Mouse (Mus musculus): ENCODE measurements around the gene Csnk1e. TPM values are rescaled to one million over a fixed set of nuclear protein-coding genes. Genes with fewer than 3 reads are reported as not detected.

The Csnk1e gene
- polyA plus RNA-seq, 1 experiment from 2014 or later = 275 TPM

DNA sequence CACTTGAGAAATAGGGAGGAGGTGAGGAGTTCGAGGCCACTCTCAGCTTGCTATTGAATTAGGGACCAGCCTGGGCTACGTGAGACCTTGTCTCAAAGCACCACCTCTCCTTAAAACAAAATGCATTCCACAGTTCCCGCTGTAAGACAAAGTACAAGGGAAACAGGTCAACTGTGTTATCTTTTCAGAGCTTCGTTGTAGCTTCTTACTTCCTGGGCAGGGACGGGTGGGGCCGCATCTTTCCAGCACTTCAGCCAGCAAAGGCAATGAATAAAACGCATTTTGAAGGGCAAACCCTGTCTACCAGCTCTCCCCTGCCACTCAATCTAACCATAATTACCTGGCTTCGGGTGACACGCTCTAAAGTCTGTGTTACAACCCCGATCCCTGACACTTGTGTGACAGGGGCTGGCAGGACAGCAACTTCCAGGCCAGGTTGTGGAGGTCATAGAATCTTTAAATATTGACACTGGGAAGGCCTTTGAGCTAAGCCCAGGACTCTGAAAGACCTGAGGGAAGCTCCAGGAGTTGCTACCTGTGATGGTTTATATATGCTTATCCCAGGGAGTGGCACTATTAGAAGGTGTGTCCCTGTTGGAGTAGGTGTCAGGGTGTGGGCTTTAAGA, 38.8 kb downstream of the Csnk1e start:
- no peak overlapping the region for H3K9ac ChIP-seq
- H3K4me3 ChIP-seq = no peak overlapping the region
- peaks cover 54% of the 10 kb centered on the region for H3K36me3 ChIP-seq
- no peaks in the 10 kb centered on the region for H3K4me1 ChIP-seq (replicated peaks)
- no peak for ATAC-seq (ENCODE audit: low read depth)
- H3K27me3 ChIP-seq = no peaks in the 10 kb centered on the region
- no peaks in the 10 kb centered on the region for H3K9me3 ChIP-seq
- no peak overlapping the region for H3K27ac ChIP-seq (replicated peaks)
- H3K4me2 ChIP-seq = no peak overlapping the region
- 95% methylated on average over 10 of the region's 10 CpGs for WGBS

DNA sequence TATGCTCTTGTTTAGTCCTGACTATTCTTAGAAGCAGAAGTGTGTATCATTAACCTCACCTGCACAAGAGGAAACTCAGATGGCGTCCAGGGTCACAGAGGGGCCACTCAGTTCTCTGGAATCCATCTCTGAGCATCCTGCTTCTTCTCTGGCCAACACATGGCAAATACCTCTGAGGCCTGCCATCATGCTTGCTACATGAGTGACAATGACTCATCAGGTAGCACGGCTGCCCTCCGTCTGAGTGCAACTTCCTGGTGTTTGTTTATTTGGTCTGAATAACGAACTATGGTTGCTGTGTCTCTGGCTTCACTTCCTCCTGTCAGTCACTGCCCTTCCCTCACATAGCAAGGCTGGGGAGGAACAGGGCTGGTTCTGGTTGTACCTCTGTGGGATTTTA, 40.9 kb downstream of the Csnk1e start:
- no peak for ATAC-seq (ENCODE audit: low read depth)
- Histone ChIP-seq H3K9ac (no peak overlapping the region), H3K4me3 (no peak overlapping the region), H3K36me3 (peaks cover 33% of the 10 kb centered on the region), H3K27me3 (no peaks in the 10 kb centered on the region), H3K4me2 (no peak overlapping the region), H3K27ac (replicated peaks) (no peak overlapping the region), H3K9me3 (no peaks in the 10 kb centered on the region), H3K4me1 (replicated peaks) (no peaks in the 10 kb centered on the region)
- WGBS = 80% methylated on average over 4 of the region's 4 CpGs

DNA sequence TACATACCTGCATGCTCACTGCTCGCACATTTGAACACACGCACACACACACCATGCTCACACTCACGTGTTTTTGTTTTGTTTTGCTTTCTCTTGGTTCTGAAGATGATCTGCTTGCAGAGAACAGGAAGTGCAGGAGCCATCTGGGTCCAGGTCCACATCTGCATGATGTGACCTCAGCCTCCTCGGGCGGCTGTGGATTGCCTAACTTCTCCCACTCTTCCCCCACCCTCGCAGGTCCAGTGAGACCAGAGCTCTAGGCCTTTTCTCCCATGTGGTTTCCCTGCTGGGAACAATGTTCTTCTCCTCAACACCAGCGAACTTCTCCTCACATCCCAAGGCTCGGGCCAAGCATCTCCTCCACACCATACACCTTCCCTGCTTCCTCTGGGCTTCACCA, 41.6 kb downstream of the Csnk1e start:
- no peak for ATAC-seq (ENCODE audit: low read depth)
- Histone ChIP-seq H3K9ac (no peak overlapping the region), H3K27ac (replicated peaks) (no peak overlapping the region), H3K4me1 (replicated peaks) (no peaks in the 10 kb centered on the region), H3K36me3 (peaks cover 26% of the 10 kb centered on the region), H3K27me3 (no peaks in the 10 kb centered on the region), H3K4me2 (no peak overlapping the region), H3K4me3 (no peak overlapping the region), H3K9me3 (no peaks in the 10 kb centered on the region)
- WGBS = 81% methylated on average over 8 of the region's 8 CpGs

DNA sequence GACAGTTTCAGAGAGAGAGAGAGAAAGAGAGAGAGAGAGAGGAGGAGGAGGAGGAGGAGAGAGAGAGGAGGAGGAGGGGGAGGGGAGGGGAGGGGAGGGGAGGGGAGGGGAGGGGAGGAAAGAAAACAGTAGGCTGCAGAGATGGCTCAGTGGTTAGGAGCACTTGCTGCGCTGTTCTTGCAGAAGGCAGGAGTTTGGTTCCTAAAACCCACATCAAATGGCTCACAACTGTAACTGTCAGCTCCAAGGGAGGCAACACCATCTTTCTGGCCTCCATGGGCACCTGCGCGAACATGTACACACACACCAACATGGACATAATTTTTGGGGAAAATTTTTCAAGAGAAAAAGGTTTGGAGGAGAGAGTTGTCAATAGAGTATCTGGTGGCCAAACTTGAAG, 42.2 kb downstream of the Csnk1e start:
- H3K27me3 ChIP-seq = no peaks in the 10 kb centered on the region
- no peak overlapping the region for H3K27ac ChIP-seq (replicated peaks)
- H3K4me1 ChIP-seq (replicated peaks) = no peaks in the 10 kb centered on the region
- H3K36me3 ChIP-seq = peaks cover 20% of the 10 kb centered on the region
- WGBS = 96% methylated on average over 3 of the region's 3 CpGs
- ATAC-seq (ENCODE audit: low read depth) = no peak
- H3K4me3 ChIP-seq = no peak overlapping the region
- H3K9me3 ChIP-seq = no peaks in the 10 kb centered on the region
- no peak overlapping the region for H3K9ac ChIP-seq
- H3K4me2 ChIP-seq = no peak overlapping the region

DNA sequence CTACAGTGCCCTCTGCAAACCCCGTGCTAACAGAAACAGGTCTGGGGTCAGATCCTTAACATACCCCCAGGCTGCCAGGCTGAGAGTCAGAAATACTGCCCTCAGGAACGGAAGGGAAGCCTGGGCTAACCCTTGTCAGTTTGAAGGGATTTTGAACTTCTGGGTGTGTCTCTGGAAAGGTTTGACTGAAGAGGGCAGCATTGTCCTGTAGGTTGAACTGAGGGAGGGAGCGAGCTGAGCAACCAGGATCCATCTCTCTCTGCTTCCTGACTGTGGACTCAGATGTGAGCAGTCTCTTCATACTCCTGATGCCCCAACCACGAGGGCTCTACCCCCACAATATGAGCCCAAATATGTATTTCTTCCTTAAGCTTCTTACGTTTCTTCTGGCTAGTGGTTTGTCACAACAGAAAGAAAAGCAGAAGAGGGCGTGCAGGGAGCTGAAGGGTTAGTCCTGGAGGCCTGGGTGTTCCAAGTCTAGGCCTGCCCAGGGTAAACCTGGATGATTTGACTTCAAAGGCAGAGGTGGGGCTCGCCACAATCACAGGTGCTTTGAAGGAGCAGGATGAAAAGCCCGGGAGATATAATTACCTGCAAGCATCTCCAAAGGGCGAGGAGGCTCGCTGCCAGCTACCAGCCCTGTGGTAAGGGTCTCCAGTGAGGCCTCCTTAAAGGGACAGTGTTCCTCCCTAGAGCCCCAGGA, 43.9 kb downstream of the Csnk1e start:
- 64% methylated on average over 10 of the region's 10 CpGs for WGBS

DNA sequence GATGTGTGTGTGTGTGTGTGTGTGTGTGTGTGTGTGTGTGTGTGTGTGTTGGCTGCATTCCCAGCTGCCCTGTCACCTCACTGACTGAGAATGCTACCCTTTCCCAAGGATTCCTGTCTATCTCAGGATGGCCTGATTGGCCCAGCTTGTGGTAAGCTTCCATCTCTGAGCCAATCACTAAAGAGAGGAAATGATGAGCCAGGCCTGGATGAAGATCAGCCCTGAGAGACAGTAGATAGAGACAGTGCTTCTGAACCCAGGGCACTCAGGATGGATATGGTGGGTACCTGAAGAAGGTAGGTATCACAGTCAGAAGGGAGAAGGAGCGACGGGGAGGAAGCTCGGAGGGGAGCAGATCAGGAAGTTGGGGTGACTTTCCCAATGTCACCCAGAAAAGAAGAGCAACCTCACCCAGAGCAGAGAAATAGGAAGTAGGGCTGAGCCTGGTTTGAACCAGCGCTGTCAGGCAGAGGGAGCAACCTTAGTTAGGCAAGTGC, 46.2 kb downstream of the Csnk1e start:
- Histone ChIP-seq H3K4me1 (replicated peaks) (peaks cover 2% of the 10 kb centered on the region; the same call in 1 of the 2 replicates), H3K27me3 (no peaks in the 10 kb centered on the region), H3K9me3 (no peaks in the 10 kb centered on the region), H3K36me3 (no peaks in the 10 kb centered on the region), H3K4me2 (no peak overlapping the region), H3K9ac (no peak overlapping the region), H3K4me3 (no peak overlapping the region), H3K27ac (replicated peaks) (no peak overlapping the region)
- WGBS = 88% methylated on average over 4 of the region's 4 CpGs
- ATAC-seq (ENCODE audit: low read depth) = no peak

More for the DNA sequence above, 43.9 kb downstream of the Csnk1e start:
- Histone ChIP-seq H3K9ac (no peak overlapping the region), H3K4me1 (replicated peaks) (no peaks in the 10 kb centered on the region), H3K4me2 (no peak overlapping the region), H3K27me3 (no peaks in the 10 kb centered on the region), H3K27ac (replicated peaks) (no peak overlapping the region), H3K4me3 (no peak overlapping the region), H3K36me3 (peaks cover 5% of the 10 kb centered on the region; the same call in 1 of the 2 replicates), H3K9me3 (no peaks in the 10 kb centered on the region)
- ATAC-seq (ENCODE audit: low read depth) = no peak

DNA sequence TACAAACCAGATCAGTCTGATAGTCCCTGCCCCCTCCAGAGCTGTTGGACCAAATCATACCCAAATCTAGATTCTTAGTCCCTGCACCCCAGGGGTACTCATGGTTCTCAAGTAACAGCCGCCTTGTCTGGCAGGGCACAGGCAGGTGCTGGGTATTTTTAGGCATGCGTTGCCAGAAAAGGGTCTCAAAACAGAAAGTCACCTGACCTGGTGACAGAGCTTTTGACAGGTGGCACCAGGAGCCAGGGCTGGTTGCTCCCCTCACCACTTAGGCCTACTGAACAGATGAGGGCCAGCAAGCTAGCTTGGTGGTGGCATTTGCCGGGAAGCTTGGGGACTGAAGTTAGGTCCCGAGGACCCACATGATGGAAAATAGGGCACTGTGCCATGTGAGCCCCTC, 48.8 kb downstream of the Csnk1e start:
- WGBS = 84% methylated on average over 4 of the region's 4 CpGs

DNA sequence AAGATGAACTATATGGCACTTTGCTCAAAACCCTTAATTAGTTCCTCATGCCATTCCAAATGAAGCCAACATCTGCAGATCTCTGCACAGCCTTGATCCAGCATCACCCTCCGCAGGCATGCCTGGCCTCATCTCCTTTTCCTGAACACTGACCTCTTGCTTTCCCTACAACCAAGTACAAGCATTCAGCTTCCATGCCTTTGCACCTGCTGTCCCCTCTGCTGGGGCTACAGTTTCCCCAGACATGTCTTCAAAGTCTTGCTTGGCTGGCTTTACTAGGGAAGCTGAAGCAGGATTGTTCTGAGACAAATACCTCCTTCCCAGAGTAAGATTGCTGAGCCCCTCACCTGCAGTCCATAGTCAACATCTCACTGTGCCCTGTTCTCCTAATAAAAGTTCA, 51.1 kb downstream of the Csnk1e start:
- Histone ChIP-seq H3K36me3 (no peaks in the 10 kb centered on the region), H3K4me1 (replicated peaks) (peaks cover 42% of the 10 kb centered on the region), H3K27me3 (no peaks in the 10 kb centered on the region), H3K27ac (replicated peaks) (no peak overlapping the region), H3K9me3 (no peaks in the 10 kb centered on the region), H3K4me3 (no peak overlapping the region), H3K9ac (no peak overlapping the region), H3K4me2 (no peak overlapping the region)
- WGBS = 59% methylated on average over 1 of the region's 1 CpGs
- no peak for ATAC-seq (ENCODE audit: low read depth)

More for the DNA sequence above, 48.8 kb downstream of the Csnk1e start:
- no peaks in the 10 kb centered on the region for H3K9me3 ChIP-seq
- H3K4me3 ChIP-seq = no peak overlapping the region
- H3K27ac ChIP-seq (replicated peaks) = no peak overlapping the region
- ATAC-seq (ENCODE audit: low read depth) = no peak
- no peaks in the 10 kb centered on the region for H3K36me3 ChIP-seq
- peaks cover 19% of the 10 kb centered on the region for H3K4me1 ChIP-seq (replicated peaks)
- no peak overlapping the region for H3K4me2 ChIP-seq
- H3K9ac ChIP-seq = no peak overlapping the region
- no peaks in the 10 kb centered on the region for H3K27me3 ChIP-seq

DNA sequence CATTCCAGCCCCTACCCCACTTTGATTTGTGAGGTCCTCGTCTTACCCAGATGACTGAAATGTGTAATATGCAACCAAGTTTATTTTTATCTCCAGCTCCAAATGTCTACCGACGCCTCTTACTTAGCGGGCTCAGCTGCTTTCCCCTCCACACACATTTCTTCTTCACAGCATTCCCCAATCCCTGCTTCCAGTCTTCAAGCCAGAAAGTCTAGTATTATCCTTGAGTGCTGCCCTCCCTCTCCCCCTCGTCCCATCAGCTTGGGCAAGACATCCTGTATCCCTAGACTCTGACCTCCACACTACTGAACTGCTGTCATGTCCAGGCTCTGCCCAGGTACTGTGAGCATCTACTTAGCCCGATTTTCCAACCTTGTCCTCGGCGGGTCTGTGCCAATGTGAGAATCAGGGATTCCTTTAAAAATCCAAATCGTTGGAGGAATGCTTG, 51.6 kb downstream of the Csnk1e start:
- peak overlapping the region; percentile 93 for H3K4me2 ChIP-seq
- H3K36me3 ChIP-seq = no peaks in the 10 kb centered on the region
- H3K4me1 ChIP-seq (replicated peaks) = peaks cover 44% of the 10 kb centered on the region
- peak overlapping the region; percentile 96 for H3K9ac ChIP-seq
- H3K27me3 ChIP-seq = no peaks in the 10 kb centered on the region
- H3K9me3 ChIP-seq = no peaks in the 10 kb centered on the region
- H3K27ac ChIP-seq (replicated peaks) = peak overlapping the region; percentile 80
- peak overlapping the region; percentile 90 for H3K4me3 ChIP-seq
- ATAC-seq (ENCODE audit: low read depth) = 0 out of 2 replicates have a peak, but pooled peaks have one; percentile 5
- 19% methylated on average over 9 of the region's 9 CpGs for WGBS

DNA sequence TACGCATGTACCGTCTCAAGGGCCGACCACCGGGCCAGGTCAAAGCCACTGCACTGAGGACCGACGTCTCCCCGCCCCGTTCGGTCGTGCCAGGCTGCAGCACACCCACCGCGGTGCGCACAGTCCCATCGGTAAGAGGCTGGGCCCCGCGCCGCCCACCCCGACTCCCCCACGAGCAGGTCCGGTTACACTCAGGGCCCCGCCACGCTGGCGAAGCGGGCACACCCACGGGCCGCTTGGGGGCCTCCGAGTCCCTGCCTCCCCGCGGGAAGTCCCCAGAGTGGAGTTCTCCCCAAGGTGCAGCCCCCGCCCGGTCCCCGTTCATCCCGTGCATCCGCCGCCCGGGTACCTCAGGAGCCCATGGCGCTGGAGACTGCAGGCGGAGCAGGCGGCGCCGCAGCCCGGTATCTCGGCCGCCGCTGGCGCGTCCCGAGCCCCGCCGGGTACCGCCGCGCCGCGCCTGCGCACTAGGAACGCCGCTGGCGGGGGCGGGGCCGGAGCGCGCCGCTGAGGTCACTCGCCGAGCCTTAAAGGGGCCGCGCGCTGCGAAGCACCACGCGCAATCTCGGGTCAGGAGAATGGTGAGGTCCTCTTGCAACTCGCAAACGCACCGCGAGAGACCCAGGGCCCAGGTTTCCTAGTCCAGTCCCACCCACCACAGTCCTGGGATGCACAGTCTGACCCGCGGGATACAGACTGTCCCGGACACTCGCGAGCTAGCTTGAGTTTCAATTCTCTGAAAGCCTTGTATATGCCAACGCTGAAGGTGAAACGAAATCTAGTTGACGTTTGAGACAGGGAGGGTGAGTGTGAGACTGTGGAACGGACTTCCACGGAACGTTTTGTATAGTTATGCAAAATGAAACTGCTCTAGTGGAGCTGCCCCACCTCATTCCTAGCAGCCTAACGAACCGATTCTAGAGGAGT, 52.3 kb downstream of the Csnk1e start, which contains the start of gene Tmem184b:
TSS of gene Tmem184b (minus strand) at position 734 of the 927 bp plus-strand sequence.
- Histone ChIP-seq H3K9ac (peak within 1 kb of the TSS; percentile 96), H3K27ac (replicated peaks) (peak within 1 kb of the TSS; percentile 80), H3K9me3 (no peaks in the 10 kb centered on the region), H3K4me1 (replicated peaks) (peaks cover 47% of the 10 kb centered on the region), H3K4me3 (peak within 1 kb of the TSS; percentile 90), H3K27me3 (no peaks in the 10 kb centered on the region), H3K36me3 (0 out of 2 replicates have a peak, but pooled peaks cover 3% of the 10 kb centered on the region), H3K4me2 (peak within 1 kb of the TSS; percentile 93)
- WGBS = under 1% methylated on average over 90 of the region's 90 CpGs
- ATAC-seq (ENCODE audit: low read depth) = peak; percentile 92

DNA sequence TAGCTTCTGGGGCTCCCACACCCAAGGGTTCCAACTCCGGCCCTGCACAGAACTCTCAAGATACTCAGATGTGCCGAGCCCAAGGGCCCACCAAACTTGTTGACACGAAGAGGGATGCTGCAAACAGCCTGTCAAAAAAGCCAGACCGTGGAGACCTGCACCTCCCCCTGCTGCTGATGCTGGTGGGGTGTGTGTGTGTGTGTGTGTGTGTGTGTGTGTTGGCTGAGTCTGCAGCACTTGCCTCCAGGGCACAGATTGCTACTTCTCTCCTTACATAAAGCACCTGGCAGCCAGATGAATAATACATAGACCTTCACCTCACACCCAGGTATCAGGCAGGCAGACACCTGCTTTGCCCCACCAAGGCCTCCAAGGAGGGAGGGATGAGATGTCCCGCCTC, 53.2 kb downstream of the Csnk1e start:
- Histone ChIP-seq H3K27ac (replicated peaks) (peak overlapping the region; percentile 80; the same call in 1 of the 2 replicates), H3K4me1 (replicated peaks) (peaks cover 47% of the 10 kb centered on the region), H3K4me3 (peak overlapping the region; percentile 90), H3K27me3 (no peaks in the 10 kb centered on the region), H3K9me3 (no peaks in the 10 kb centered on the region), H3K36me3 (peaks cover 7% of the 10 kb centered on the region; the same call in 1 of the 2 replicates), H3K4me2 (peak overlapping the region; percentile 93), H3K9ac (peak overlapping the region; percentile 96)
- 22% methylated on average over 5 of the region's 5 CpGs for WGBS
- ATAC-seq (ENCODE audit: low read depth) = no peak
